Mouse (Mus musculus) gastrocnemius, adult 2 months (tissue): ENCODE data around the gene Grid2ip. TPM values are rescaled to one million over a fixed set of nuclear protein-coding genes. Genes with fewer than 3 reads are reported as not detected.
"Not testable (repeated sequence)": the region's sequence is repeated elsewhere in the genome, so short reads cannot be mapped to it uniquely, and the experiment has no call there.

ENCODE experiments used
- DNase-seq: peaks from one replicate; pipeline ENCODE4 v3.0.0; 2022
- H3K27ac ChIP-seq: fragments of 200-600 bp; 2 replicates; pipeline ENCODE4 v1.8.1; 2022; ENCODE audit warnings: mild to moderate bottlenecking
- H3K4me3 ChIP-seq: fragments of 200-600 bp; 2 replicates; pipeline ENCODE4 v1.8.1; 2022; ENCODE audit warnings: mild to moderate bottlenecking, moderate library complexity
- CTCF ChIP-seq: fragments of 200-600 bp; IDR thresholded peaks from 2 replicates; pipeline ENCODE4 v1.8.1; 2022; ENCODE audit warnings: antibody characterized with exemption, mild to moderate bottlenecking, moderate library complexity
- intact Hi-C: fragments of 180-260 bp; cut with DNase I; formaldehyde crosslinking; loops from one replicate; pipeline ENCODE4 v1.15.1; 2025
- total RNA-seq, 2 experiments: library from RNA; stranded (reverse); gene quantifications; 2 replicates each; pipeline ENCODE4 v1.2.3; 2021

Grid2ip gene
- total RNA-seq, 2 experiments from 2014 or later, result not detected

- no peak overlapping the region for H3K27ac ChIP-seq
- no peak for DNase-seq
- intact Hi-C loops, result no loop called here
- H3K4me3 ChIP-seq, result no peak overlapping the region
- no peak for TF ChIP-seq CTCF
Observed at GRCm38 (mm10) chr5:143370416-143371145, 13.4 kb downstream of the Grid2ip start.

GRCm38 (mm10) chr5:143371146-143371510 lies 14.0 kb downstream of the Grid2ip start:
- no peak for DNase-seq
- no peak overlapping the region for H3K4me3 ChIP-seq
- no peak overlapping the region for H3K27ac ChIP-seq
- intact Hi-C loops, result no loop called here
- no peak for TF ChIP-seq CTCF

GRCm38 (mm10) chr5:143372818-143373217 lies 15.7 kb downstream of the Grid2ip start:
- TF ChIP-seq CTCF, result peak; percentile 34; the same call in 1 of the 2 replicates
- intact Hi-C loops, result no loop called here
- no peak overlapping the region for H3K27ac ChIP-seq
- H3K4me3 ChIP-seq, result peak overlapping the region; percentile 62
- DNase-seq, result no peak

GRCm38 (mm10) chr5:143375242-143375641 lies 18.1 kb downstream of the Grid2ip start:
- Histone ChIP-seq H3K4me3 (peak overlapping the region; percentile 30), H3K27ac (no peak overlapping the region)
- peak; percentile 73 for DNase-seq
- intact Hi-C loops, result loop anchor here (5.0 kb wide), 1 partner anchor 47 kb away; no protein-coding TSS in a partner anchor
- peak; percentile 89 for TF ChIP-seq CTCF

GRCm38 (mm10) chr5:143376156-143376555 lies 19.0 kb downstream of the Grid2ip start:
- H3K4me3 ChIP-seq, result no peak overlapping the region
- peak; percentile 12; the same call in 1 of the 2 replicates for TF ChIP-seq CTCF
- no peak for DNase-seq
- no peak overlapping the region for H3K27ac ChIP-seq
- intact Hi-C loops, result loop anchor here (5.0 kb wide), 1 partner anchor 46 kb away; no protein-coding TSS in a partner anchor

GRCm38 (mm10) chr5:143386797-143387621 lies 29.9 kb downstream of the Grid2ip start:
- DNase-seq, result no peak
- intact Hi-C loops, result no loop called here
- H3K27ac ChIP-seq, result no peak overlapping the region
- H3K4me3 ChIP-seq, result peak overlapping the region; percentile 58
- TF ChIP-seq CTCF, result no peak

- intact Hi-C loops, result no loop called here
- DNase-seq, result no peak
- Histone ChIP-seq H3K27ac (no peak overlapping the region), H3K4me3 (no peak overlapping the region)
- TF ChIP-seq CTCF, result peak; percentile 29; the same call in 1 of the 2 replicates
Observed at GRCm38 (mm10) chr5:143394184-143394583, 37.0 kb downstream of the Grid2ip start.

- H3K27ac ChIP-seq, DNase-seq, H3K4me3 ChIP-seq, intact Hi-C loops: not testable (repeated sequence)
Observed at GRCm38 (mm10) chr5:143394966-143395365, 37.8 kb downstream of the Grid2ip start.

- H3K27ac ChIP-seq, result no peak overlapping the region
- intact Hi-C loops, result no loop called here
- peak; percentile 63 for TF ChIP-seq CTCF
Observed at GRCm38 (mm10) chr5:143395649-143396048, 38.5 kb downstream of the Grid2ip start.

GRCm38 (mm10) chr5:143400501-143400900 lies 43.4 kb downstream of the Grid2ip start:
- intact Hi-C loops, result loop anchor here (5.0 kb wide), 1 partner anchor 73 kb away; the partner anchor contains the start of gene Zdhhc4
- H3K4me3 ChIP-seq, result no peak overlapping the region
- H3K27ac ChIP-seq, result no peak overlapping the region
- TF ChIP-seq CTCF, result no peak
- no peak for DNase-seq

More at GRCm38 (mm10) chr5:143395649-143396048, 38.5 kb downstream of the Grid2ip start:
- H3K4me3 ChIP-seq, result no peak overlapping the region
- DNase-seq, result no peak

GRCm38 (mm10) chr5:143401556-143401955 lies 44.4 kb downstream of the Grid2ip start:
- intact Hi-C loops, result loop anchor here (5.0 kb wide), 1 partner anchor 74 kb away; the partner anchor contains the start of gene Zdhhc4
- no peak for TF ChIP-seq CTCF
- H3K4me3 ChIP-seq, result no peak overlapping the region
- DNase-seq, result no peak
- no peak overlapping the region for H3K27ac ChIP-seq

- intact Hi-C loops, result loop anchor here (5.0 kb wide), 1 partner anchor 76 kb away; the partner anchor contains the start of gene Zdhhc4
- peak; percentile 96 for DNase-seq
- TF ChIP-seq CTCF, result no peak
- Histone ChIP-seq H3K4me3 (peak within 1 kb of the TSS; percentile 75), H3K27ac (peak within 1 kb of the TSS; percentile 98)
Observed at GRCm38 (mm10) chr5:143403221-143404147, 46.3 kb downstream of the Grid2ip start, which contains the start of gene Kdelr2. Kdelr2 (plus strand) TSS chr5:143403838.
